Mouse (Mus musculus) Muller cell, postnatal 12 days (primary cell): Measurements from ENCODE around the gene Sult2b1.
A peak's percentile ranks its signal among the peaks of the same experiment; 100 is the strongest.

ENCODE experiments used
- DNase-seq: peaks from one replicate; pipeline ENCODE4 v3.0.0-alpha.2; 2015; ENCODE audit errors: inconsistent ontology term

Sult2b1 gene

GRCm38 (mm10) chr7:45725151-45725550, 59.3 kb downstream of the Sult2b1 start:
- no peak for DNase-seq

DNA sequence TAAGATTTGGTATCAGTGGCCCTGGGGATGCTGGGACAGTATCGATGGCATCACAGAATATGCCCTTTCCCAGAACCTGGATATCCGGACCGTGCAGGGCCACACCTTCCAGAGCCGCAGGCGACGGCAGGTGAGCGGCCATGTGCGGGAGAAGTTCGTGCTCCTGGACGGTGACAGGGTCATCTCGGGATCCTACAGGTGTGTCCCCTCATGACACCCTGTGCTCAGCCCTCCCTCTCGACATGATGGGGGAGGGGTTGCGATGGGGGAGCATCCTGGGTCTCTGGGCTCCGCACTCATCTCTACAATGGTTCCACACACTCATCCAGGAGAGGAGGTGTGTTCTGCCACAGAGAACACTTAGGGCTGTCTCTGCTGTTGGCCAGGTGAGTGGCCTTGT, 60.7 kb downstream of the Sult2b1 start:
- DNase-seq: no peak

GRCm38 (mm10) chr7:45723301-45723700, 61.2 kb downstream of the Sult2b1 start:
- no peak for DNase-seq

DNA sequence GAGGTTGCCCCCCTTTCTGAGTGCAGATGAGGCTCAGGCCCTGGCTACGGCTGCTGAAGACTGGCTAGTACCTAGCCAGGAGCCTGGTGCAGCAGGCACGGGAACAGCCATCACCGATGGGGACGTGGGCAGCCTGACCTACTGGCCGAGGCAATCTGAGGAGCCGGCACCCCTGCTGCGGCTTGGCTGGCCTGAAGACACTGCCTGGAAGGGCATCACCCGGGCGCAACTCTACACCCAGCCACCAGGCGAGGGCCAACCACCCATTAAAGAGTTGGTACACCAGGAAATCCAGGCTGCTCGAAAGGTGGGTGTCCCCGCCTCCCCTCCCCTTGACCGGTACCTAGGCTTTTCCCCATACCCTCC, 62.1 kb downstream of the Sult2b1 start:
- DNase-seq: no peak

DNA sequence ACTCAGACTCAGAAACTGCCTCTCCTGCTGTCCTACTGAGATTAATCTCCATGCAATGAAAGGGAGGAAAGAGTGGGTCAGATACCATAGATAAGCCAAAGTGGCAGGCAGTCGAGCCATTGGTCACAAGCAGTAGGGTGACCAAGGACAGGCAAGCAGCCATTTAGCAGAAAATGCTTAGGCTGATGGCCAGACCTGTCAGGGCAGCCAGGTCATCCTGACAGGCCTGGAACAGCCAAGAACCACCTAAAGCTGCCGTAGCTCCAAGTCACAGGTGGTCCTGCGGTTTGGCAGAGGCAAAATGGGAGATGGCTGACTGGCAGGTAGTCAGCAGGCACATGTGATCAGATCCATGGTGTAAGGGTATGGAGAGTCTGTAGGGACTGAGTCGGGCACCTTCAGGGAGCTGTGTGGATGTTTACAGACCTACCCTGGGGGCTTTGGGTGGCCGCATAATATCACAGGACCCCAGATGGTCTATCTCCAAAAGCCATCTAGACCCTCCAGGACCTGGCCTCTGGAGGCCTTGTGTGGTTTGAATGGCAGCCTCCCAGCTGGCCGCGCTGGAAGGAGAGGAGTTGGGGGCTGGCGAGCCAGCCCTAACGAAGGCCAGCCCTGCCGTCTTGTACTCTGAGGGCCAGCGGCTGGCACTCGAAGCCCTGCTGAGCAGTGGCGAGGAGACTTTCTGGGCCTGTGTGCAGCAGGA, 62.7 kb downstream of the Sult2b1 start:
- DNase-seq: no peak

DNA sequence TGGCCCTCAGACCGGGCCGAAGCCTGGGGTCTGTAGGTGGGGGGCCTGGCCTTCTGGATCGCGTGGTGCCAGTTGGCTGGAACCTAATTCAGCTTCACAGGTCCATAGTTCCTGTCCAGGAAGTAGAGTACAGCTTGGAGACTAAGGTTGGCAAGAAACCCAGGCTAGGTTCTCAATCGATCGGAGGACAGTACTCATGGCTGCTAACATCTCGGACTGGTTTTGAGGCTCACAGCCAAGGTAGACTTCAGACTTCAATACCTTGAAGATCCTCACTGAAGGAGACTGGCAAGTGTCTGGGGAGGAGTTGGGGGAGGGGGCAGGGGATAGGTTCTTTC, 63.3 kb downstream of the Sult2b1 start:
- no peak for DNase-seq

GRCm38 (mm10) chr7:45720413-45721233, 63.8 kb downstream of the Sult2b1 start, which contains the start of gene Fam83e:
Gene Fam83e (plus strand): TSS chr7:45721212.
- DNase-seq: no peak

GRCm38 (mm10) chr7:45719738-45720412, 64.6 kb downstream of the Sult2b1 start:
- DNase-seq: no peak

DNA sequence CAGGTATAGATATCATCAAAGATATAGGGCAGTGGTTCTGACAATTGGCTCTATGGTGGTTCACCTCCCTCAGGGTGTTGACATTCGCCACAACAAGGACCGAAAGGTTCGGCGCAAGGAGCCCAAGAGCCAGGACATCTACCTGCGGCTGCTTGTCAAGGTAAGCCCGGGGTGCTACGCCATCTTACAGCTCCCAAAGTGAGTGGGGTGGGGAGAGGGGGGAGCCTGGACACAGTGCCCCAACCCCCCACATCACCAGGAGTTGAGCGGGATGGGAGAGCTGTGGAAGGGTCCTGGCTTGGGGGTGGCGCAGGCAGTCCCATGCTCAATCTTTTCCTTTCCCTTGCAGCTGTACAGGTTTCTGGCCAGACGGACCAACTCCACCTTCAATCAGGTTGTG, 65.3 kb downstream of the Sult2b1 start:
- DNase-seq: no peak

DNA sequence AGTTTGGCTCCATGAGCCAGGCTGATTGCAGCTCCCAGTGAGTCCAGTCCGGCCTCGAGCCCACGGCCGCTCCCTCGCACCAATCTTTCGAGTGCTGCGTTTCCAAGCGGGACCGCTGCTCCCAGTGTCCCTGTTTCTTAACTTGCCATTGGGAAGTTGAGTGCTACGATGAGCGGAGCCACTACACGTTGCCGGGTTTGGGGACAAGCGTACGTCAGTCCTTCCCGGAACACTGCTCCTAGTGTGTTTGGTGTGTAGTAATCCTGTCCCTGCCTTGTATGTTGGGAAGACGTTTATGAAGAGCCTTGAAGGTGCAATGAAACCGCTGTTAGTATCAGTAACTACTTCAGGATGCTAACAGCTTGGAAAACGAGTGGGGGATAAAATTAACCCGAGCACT, 66.1 kb downstream of the Sult2b1 start:
- no peak for DNase-seq

GRCm38 (mm10) chr7:45717918-45718297, 66.6 kb downstream of the Sult2b1 start, which contains the start of gene Sphk2:
Gene Sphk2 (minus strand): TSS chr7:45718002.
- DNase-seq: peak; percentile 98

DNA sequence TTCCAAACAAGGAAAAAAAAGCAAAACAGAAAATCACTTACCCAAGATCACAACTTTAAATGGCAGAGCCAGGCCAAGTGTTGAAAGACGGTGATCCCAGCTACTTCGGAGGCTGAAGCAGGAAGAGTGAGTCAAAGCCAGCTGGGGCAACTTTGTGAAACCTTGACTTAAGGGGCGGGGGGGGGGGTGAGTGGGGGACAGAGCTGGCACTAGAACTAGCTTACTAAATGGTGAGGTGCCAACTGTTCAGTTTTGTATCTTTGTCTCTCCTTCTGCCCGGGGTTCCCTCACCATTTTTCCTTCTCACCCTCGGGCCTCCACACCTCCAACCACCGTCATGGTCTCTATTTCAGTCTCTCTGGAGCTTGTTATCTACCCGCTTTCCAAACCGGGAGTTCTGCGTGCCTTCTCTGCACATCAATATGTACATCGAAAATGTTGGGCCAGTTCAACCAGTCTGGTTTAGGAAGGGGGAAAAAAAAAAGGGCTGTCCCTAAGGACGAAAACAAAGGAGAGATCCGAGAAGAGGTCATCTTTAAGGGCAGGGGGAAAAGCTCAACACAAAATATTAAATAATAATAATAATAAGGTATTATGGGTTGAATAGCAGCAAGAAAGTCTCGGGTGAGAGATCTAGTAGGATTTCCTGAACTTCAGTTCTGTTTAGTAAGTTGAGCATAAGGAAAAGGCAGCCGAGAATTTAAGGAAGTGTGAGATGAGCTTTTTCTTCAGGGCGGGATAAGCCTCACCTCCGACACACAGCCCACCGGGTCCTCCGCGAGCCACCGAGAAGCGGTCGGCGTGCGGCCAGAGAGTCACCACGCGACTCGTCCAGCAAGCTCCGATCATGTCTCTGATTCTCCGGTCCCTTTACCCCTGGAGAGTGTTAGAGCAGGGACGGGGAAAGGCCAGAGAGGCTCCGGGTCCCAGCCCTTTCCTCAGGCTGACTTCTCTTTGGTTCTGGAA, 67.2 kb downstream of the Sult2b1 start:
- no peak for DNase-seq

DNA sequence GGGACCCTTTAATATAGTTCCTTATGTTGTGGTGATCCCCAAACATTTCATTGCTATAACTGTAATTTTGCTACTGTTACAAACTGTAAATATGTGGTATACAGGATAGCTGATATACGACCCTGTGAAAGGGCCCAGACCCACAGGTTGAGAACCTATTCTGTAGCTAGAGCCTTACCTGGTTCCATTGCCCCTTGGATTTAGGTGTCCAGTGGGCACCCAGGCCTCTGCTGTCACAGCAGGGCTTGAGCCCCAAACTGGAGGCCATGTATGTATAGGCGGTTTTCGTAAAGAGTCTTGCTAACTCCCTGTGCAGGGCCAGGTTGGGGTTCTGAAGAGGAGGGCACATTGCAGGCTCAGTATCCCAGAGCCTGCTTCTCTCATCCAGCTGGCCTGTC, 68.0 kb downstream of the Sult2b1 start:
- no peak for DNase-seq

- DNase-seq: no peak
Measured at GRCm38 (mm10) chr7:45715741-45716459, 68.6 kb downstream of the Sult2b1 start.

DNA sequence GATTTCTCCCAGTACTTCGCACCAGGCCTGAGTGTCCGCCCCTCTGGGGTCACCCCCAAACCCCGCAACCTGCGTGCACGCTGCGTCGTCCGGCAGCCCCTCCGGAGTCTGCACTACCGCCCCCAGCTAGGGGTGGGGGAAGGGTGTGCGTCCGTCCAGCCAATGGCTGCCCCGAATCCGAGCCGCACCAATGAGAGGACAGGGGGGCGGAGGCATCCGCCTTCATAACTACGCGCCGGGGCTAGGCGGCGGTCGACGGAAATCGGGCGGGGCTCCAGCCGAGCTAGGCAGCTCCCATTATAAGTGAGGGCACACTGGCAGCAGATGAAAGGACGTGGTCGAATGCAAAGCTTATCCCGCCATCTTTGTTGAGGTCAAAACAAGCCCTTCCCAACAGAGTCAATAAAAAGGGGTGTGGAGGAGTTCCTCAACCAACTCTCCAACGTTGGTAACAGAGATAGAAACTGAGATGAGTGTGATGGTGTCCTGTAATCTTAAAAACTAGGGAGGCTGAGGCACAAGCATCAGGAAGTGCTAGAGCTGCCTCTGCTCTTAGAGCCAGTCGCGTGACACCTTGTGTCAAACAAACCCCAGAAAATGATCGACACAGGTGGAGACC, 69.3 kb downstream of the Sult2b1 start, which contains the start of gene Rpl18:
Gene Rpl18, plus strand, starts transcription at position 368 of the 619 bp plus-strand sequence.
- DNase-seq: peak; percentile 98

- DNase-seq: no peak
Measured at GRCm38 (mm10) chr7:45714630-45715089, 69.8 kb downstream of the Sult2b1 start.

GRCm38 (mm10) chr7:45713881-45714520, 70.5 kb downstream of the Sult2b1 start:
- DNase-seq: no peak

- no peak for DNase-seq
Measured at GRCm38 (mm10) chr7:45713396-45713795, 71.1 kb downstream of the Sult2b1 start.

- DNase-seq: peak; percentile 49
Measured at GRCm38 (mm10) chr7:45712022-45712757, 72.3 kb downstream of the Sult2b1 start.
